Mouse (Mus musculus): Measurements from ENCODE around the gene Rmdn3. TPM values are rescaled to one million over a fixed set of nuclear protein-coding genes. Genes with fewer than 3 reads are reported as not detected.

Rmdn3 gene
- polyA plus RNA-seq, 1 experiment = 36.2 TPM

GRCm38 (mm10) chr2:119108554-119108953 lies 48.3 kb downstream of the Rmdn3 start:
- Histone ChIP-seq H3K27ac (ENCODE audit: control insufficient read depth, insufficient read depth, low read depth, low read length, poor library complexity) (no peak overlapping the region), H3K4me1 (ENCODE audit: control insufficient read depth, insufficient read depth, low read length) (no peaks in the 10 kb centered on the region), H3K4me3 (replicated peaks; ENCODE audit: control insufficient read depth, low read depth, low read length) (no peak overlapping the region)
- TF ChIP-seq POLR2A (IDR thresholded peaks at IDR 0.05; ENCODE audit: borderline replicate concordance, control insufficient read depth, low read depth, low read length) = no peak
- no peak for TF ChIP-seq CTCF (IDR thresholded peaks at IDR 0.05; ENCODE audit: control insufficient read depth, insufficient read depth, low read length)
- 78% methylated on average over 4 of the region's 4 CpGs for WGBS

- no peak overlapping the region for H3K4me3 ChIP-seq (replicated peaks; ENCODE audit: control insufficient read depth, low read depth, low read length)
- no peak overlapping the region for H3K27ac ChIP-seq (ENCODE audit: control insufficient read depth, insufficient read depth, low read depth, low read length, poor library complexity)
- no peaks in the 10 kb centered on the region for H3K4me1 ChIP-seq (ENCODE audit: control insufficient read depth, insufficient read depth, low read length)
- no peak for TF ChIP-seq CTCF (IDR thresholded peaks at IDR 0.05; ENCODE audit: control insufficient read depth, insufficient read depth, low read length)
- no peak for TF ChIP-seq POLR2A (IDR thresholded peaks at IDR 0.05; ENCODE audit: borderline replicate concordance, control insufficient read depth, low read depth, low read length)
- 85% methylated on average over 5 of the region's 5 CpGs for WGBS
Measured at GRCm38 (mm10) chr2:119106583-119106982, 50.3 kb downstream of the Rmdn3 start.

GRCm38 (mm10) chr2:119101552-119101951 lies 55.3 kb downstream of the Rmdn3 start:
- H3K4me1 ChIP-seq (ENCODE audit: control insufficient read depth, insufficient read depth, low read length) = no peaks in the 10 kb centered on the region
- no peak overlapping the region for H3K4me3 ChIP-seq (replicated peaks; ENCODE audit: control insufficient read depth, low read depth, low read length)
- no peak overlapping the region for H3K27ac ChIP-seq (ENCODE audit: control insufficient read depth, insufficient read depth, low read depth, low read length, poor library complexity)
- no peak for TF ChIP-seq POLR2A (IDR thresholded peaks at IDR 0.05; ENCODE audit: borderline replicate concordance, control insufficient read depth, low read depth, low read length)
- no peak for TF ChIP-seq CTCF (IDR thresholded peaks at IDR 0.05; ENCODE audit: control insufficient read depth, insufficient read depth, low read length)

Other genes starting within 250 kb of the Rmdn3 start
- 1.1 and 2.3 TPM in 2 replicates for gene Chst14, start 230.5 kb downstream of the Rmdn3 start, polyA plus RNA-seq (2011; ENCODE audit: insufficient read depth, insufficient read length, low replicate concordance, missing spikeins)
- 6.2 and 9.7 TPM in 2 replicates for gene Ccdc32, start 127.6 kb downstream of the Rmdn3 start, polyA plus RNA-seq (2011; ENCODE audit: insufficient read depth, insufficient read length, low replicate concordance, missing spikeins)
- gene Rpusd2, start 122.2 kb downstream of the Rmdn3 start, polyA plus RNA-seq (2011; ENCODE audit: insufficient read depth, insufficient read length, low replicate concordance, missing spikeins) = 1.5 and 2.4 TPM in 2 replicates
- gene Knl1, start 109.9 kb downstream of the Rmdn3 start, polyA plus RNA-seq (2011; ENCODE audit: insufficient read depth, insufficient read length, low replicate concordance, missing spikeins) = 14.8 and 21.4 TPM in 2 replicates
- gene Rad51, start 44.2 kb downstream of the Rmdn3 start, polyA plus RNA-seq (2011; ENCODE audit: insufficient read depth, insufficient read length, low replicate concordance, missing spikeins) = 25.6 and 32.4 TPM in 2 replicates
- 4.0 TPM in 1 of 2 replicates, not detected in the other for gene Gchfr, start 10.7 kb upstream of the Rmdn3 start, polyA plus RNA-seq (2011; ENCODE audit: insufficient read depth, insufficient read length, low replicate concordance, missing spikeins)
- not detected in 2 replicates for gene Gm14137, start 17.5 kb upstream of the Rmdn3 start, polyA plus RNA-seq (2011; ENCODE audit: insufficient read depth, insufficient read length, low replicate concordance, missing spikeins)
- 21.0 and 42.2 TPM in 2 replicates for gene Zfyve19, start 51.6 kb upstream of the Rmdn3 start, polyA plus RNA-seq (2011; ENCODE audit: insufficient read depth, insufficient read length, low replicate concordance, missing spikeins)
- 10.0 and 12.5 TPM in 2 replicates for gene Dnajc17, start 51.8 kb upstream of the Rmdn3 start, polyA plus RNA-seq (2011; ENCODE audit: insufficient read depth, insufficient read length, low replicate concordance, missing spikeins)
- not detected in 2 replicates for gene Ppp1r14d, start 72.9 kb upstream of the Rmdn3 start, polyA plus RNA-seq (2011; ENCODE audit: insufficient read depth, insufficient read length, low replicate concordance, missing spikeins)
- 4.3 TPM in 1 of 2 replicates, not detected in the other for gene Spint1, start 80.3 kb upstream of the Rmdn3 start, polyA plus RNA-seq (2011; ENCODE audit: insufficient read depth, insufficient read length, low replicate concordance, missing spikeins)
- 2.1 TPM in 1 of 2 replicates, not detected in the other for gene Rhov, start 114.2 kb upstream of the Rmdn3 start, polyA plus RNA-seq (2011; ENCODE audit: insufficient read depth, insufficient read length, low replicate concordance, missing spikeins)
- gene Vps18, start 131.7 kb upstream of the Rmdn3 start, polyA plus RNA-seq (2011; ENCODE audit: insufficient read depth, insufficient read length, low replicate concordance, missing spikeins) = 6.5 and 9.7 TPM in 2 replicates
- gene Dll4, start 168.8 kb upstream of the Rmdn3 start, polyA plus RNA-seq (2011; ENCODE audit: insufficient read depth, insufficient read length, low replicate concordance, missing spikeins) = 0.25 TPM in 1 of 2 replicates, not detected in the other
- gene Chac1, start 194.2 kb upstream of the Rmdn3 start, polyA plus RNA-seq (2011; ENCODE audit: insufficient read depth, insufficient read length, low replicate concordance, missing spikeins) = 0.59 and 6.2 TPM in 2 replicates